Mouse (Mus musculus) c-Kit-positive CD71-negative TER-119-negative erythroid progenitor cells, embryonic 14.5 days (primary cell): ENCODE measurements around the gene Ripor2.
"Not testable (repeated sequence)": the region's sequence is repeated elsewhere in the genome, so short reads cannot be mapped to it uniquely, and the experiment has no call there.

Experiments used
- DNase-seq: peaks from one replicate; pipeline ENCODE4 v3.0.0-alpha.2; 2013; ENCODE audit warnings: low read depth

Gene Ripor2

DNA sequence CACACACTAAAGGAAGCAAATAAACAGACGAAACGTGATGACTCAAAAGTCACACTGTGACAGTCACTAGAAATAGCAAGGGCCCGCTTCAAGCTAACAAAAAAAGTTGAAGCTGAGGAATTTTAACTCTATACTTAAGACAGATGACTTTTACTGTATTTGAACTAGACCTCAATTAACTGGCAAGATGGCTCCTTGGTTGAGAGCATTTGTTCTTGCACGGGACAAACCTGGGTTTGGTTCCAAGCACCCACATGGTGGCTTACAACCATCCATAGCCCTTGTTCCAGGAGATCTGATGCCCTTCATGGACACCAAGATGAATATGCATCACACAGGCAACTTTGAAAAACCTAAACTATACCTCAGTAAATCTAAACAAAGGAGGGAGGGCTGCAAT is 180.3 kb downstream of the Ripor2 start:
- no peak for DNase-seq

GRCm38 (mm10) chr13:24767809-24768208 is 185.8 kb downstream of the Ripor2 start:
- not testable (repeated sequence) for DNase-seq

DNA sequence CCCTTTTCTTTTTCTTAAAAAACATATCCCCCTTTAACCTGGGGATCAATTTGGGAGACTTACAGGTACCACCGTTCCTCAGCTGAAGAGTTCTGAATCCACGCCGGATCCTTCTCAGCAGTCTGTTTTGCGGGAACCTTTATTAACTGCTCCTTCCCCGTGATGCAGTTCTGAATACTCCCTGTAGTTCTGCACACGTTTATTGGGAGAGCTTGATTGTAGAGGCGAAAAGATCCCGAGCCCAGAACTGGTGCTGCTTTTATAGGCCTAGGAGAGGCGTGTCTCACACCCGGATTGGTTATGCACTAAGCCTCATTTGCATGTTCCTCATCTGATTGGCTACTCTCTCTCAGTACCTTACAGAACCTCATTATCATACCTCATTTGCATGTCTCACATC is 189.5 kb downstream of the Ripor2 start:
- DNase-seq = not testable (repeated sequence)

- DNase-seq = peak; percentile 73
Measured at GRCm38 (mm10) chr13:24776146-24776844, 194.3 kb downstream of the Ripor2 start.

- no peak for DNase-seq
Measured at GRCm38 (mm10) chr13:24778026-24778425, 196.0 kb downstream of the Ripor2 start.

GRCm38 (mm10) chr13:24778706-24779380 is 196.9 kb downstream of the Ripor2 start:
- DNase-seq = no peak

DNA sequence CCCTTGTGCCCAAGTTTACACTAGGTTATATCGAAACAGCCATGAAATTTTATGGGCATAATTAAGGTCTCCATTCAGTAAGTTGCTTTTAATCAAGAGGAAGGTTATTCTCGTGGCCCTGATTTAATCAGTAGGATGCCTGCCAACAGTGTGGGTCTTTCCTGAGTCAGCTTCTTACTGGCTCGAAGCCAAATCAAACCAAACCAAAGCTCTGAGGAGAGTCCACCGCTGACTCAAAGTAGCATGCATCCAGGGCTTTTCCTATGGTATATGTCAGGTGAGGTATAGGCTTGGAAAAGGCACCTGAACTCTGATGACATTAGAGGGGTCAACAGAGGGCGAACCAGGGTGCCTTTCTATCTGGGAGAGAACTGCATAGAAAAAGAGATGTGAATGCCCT is 199.9 kb downstream of the Ripor2 start:
- DNase-seq = no peak
